ENCODE assay signal across 8 mouse cellular contexts in the genomic region with DNA sequence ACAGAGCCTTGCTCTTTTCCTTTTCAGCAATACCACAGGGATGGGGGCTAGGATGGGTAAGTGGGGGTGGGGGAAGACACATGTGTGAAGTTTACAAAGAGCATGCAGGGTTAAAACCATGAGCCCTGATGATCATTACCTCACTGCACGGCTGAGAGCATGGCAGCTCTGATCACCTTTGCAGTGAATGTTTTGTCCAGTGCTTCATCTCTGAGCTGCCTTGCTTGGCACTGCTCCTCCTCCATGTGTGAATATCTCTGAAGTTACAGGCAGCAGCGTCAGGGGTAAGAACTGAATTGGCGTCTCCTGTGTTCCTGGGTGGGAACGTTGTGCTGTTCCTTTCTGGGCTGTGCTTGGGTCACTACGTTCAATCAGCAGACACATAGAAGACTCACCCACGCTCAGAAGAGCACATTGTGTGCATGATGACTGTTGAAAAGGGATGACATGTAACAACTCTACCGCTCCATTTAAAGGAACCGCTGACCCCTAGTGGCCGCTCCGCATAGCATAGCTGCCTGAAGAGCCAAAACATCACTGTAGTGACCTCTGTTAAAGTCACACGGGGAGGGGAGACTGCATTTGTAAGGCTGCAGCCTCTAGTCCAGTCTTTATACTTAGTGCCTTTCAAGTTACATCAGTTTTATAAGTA.
DNase-seq lines count a peak whose midpoint lies in the region; ATAC-seq lines count a peak whose summit lies in the region.

No protein-coding gene starts in this region.

- H3K4me3 ChIP-seq in hindbrain, embryonic 15.5 days: no peak overlapping the region

- peak; percentile 89 for DNase-seq in NIH3T3 (ENCODE audit: low read depth)
- peak; percentile 91 for DNase-seq in cerebellum, postnatal 10 days
- DNase-seq in frontal cortex, postnatal 36 days (ENCODE audit: low spot score in 2 of 2): peak; percentile 73 to 83
- DNase-seq in layer of hippocampus, postnatal 36 days: peak; percentile 75 to 81
- peak; percentile 84 to 90 for DNase-seq in lung, postnatal 4 days
- peak; percentile 82 for DNase-seq in right cerebral cortex, adult 18-20 months
- DNase-seq in urinary bladder, adult 2 months (ENCODE audit: low spot score): peak; percentile 58

- WGBS in hindbrain, embryonic 15.5 days: 4% methylated on average over 11 of the region's 11 CpGs

- H3K4me1 ChIP-seq in hindbrain, embryonic 15.5 days (replicated peaks): peaks cover 8% of the 10 kb centered on the region

- no peak overlapping the region for H3K9ac ChIP-seq in hindbrain, embryonic 15.5 days

- no peaks in the 10 kb centered on the region for H3K36me3 ChIP-seq in hindbrain, embryonic 15.5 days

- H3K9me3 ChIP-seq in hindbrain, embryonic 15.5 days: no peaks in the 10 kb centered on the region

- no peak overlapping the region for H3K4me2 ChIP-seq in hindbrain, embryonic 15.5 days

- ATAC-seq in hindbrain, embryonic 15.5 days (ENCODE audit: low FRiP score, low read depth): peak; percentile 85

- no peaks in the 10 kb centered on the region for H3K27me3 ChIP-seq in hindbrain, embryonic 15.5 days

- peak overlapping the region; percentile 58 for H3K27ac ChIP-seq in hindbrain, embryonic 15.5 days (replicated peaks)
